Mouse (Mus musculus) kidney, adult 18-20 months (tissue): Measurements from ENCODE around the gene Lasp1.

Experiments
- DNase-seq: peaks from one replicate; pipeline ENCODE4 v3.0.0; 2021

The Lasp1 gene

DNA sequence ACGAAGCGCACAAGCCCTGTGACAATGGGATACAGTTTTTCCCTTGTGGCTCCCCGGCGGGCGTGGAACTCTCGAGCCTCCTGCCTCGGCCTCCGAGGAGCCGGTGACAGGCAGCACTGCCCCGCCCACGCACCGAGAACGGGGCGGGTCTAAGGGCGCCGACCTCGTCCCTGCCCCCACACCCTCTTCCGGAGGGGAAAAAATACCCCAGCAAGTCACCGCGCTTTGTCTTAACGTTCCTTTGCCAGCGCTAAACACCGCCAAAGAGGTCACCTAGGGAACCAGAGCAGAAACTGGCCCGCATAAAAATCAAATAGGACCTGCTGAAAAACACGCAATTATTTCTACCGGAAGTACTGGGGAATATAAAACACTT is 84.7 kb downstream of the Lasp1 start:
- DNase-seq: peak; percentile 83

DNA sequence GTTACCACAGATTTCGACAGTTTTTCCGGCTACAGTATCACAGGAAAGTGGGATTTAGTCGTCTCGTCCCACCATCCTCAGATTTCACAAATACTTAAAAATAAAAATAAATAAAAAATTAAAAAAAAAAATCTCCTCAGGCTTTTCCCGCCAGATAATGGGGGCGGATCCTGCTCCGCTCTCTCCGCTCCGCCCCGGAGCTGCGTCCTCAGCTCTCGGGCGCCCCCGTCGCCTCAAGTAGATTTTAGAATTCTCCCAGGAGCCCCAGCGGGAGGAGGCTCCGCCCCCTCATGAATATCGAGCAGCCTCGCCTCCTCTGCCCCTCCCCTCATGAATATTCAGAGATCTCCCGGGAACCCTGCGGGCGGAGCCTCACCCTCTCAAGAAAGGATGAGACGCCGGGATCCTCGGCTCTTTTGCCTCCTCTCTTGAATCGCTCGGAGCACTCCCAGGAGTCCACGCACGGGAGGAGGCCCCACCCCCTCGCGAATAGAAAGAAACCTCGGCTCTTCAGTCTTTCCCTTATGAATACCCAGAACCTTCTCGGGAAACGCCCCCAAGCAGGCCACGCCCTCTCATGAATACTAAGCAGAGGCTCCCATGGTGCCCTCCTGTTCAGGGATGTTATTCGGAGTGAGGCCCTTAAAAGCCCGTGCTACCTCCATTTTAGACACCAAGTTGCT is 85.3 kb downstream of the Lasp1 start, which contains the start of gene Fbxo47:
Gene Fbxo47 (minus strand): TSS at position 237 of the 683 bp plus-strand sequence.
- peak; percentile 99 for DNase-seq

DNA sequence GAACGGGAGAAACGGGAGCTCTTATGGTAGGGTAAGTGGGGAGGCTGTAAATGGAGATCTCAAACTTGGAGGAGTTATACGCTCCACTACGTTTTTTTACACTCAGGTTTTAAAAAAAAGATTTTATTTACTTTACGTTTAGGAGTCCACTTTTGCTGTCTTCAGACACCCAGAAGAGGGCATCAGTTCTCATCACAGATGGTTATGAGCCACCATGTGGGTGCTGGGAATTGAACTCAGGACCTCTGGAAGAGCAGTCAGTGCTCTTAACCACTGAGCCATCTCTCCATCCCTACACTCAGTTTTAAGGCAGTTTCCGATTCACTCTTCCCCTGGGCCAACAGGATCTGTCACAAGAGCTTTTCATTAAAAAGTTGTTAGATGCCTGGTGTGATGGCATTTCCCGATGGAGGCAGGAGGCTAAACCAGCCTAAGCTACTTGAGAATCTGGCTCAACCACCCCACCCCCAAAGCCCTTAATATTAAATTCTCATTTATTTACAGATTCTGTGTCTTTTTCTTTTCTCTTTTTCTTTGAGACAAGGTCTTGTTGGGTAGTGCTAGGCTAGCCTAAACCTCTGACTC is 85.9 kb downstream of the Lasp1 start:
- no peak for DNase-seq

DNA sequence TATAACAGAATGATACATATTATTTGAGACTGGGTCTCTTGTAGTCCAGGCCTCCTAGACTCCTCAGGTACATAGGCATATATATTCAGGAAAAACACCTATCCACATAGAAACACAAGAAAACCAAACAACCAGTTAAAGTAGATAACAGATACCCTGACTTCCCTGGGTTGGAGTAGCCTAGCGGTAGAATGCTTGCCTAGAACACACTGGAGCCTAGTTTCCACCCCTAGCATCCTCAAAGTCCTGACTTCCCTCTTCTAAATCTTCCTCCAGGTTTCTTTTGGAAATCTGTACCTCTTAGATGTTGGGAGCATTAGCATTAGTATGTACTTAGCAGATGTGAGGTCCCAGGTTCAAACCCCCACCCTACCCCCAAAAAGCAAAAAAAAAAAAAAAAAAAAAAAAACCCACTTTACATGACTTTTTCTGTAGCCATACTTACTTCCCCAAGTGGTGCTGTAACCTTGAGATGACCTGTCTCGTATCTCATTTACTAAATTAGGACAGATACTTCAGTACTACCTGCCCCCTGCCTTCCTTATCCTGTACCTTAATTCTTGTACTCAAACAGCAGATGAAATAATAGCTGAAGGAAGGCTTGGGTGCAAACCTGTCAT is 86.6 kb downstream of the Lasp1 start:
- no peak for DNase-seq
